Mouse (Mus musculus) heart, adult 2 months (tissue): ENCODE measurements around the gene Daam1.
"Not testable (repeated sequence)": the region's sequence is repeated elsewhere in the genome, so short reads cannot be mapped to it uniquely, and the experiment has no call there.

Source experiments
- CTCF ChIP-seq: fragments of 200-600 bp; IDR thresholded peaks from 2 replicates; pipeline ENCODE4 v1.8.1; 2022; ENCODE audit warnings: antibody characterized with exemption, mild to moderate bottlenecking, moderate library complexity
- EP300 ChIP-seq: fragments of 200-500 bp; IDR thresholded peaks from 2 replicates; pipeline ENCODE4 v1.6.1; 2011; ENCODE audit warnings: low read depth, low read length, control low read depth; ENCODE audit not compliant: insufficient read depth
- POLR2A ChIP-seq: fragments of 200-500 bp; IDR thresholded peaks from 2 replicates; pipeline ENCODE4 v1.6.1; 2011; ENCODE audit warnings: mild to moderate bottlenecking, low read depth, low read length, control low read depth; ENCODE audit not compliant: insufficient read depth

DNA sequence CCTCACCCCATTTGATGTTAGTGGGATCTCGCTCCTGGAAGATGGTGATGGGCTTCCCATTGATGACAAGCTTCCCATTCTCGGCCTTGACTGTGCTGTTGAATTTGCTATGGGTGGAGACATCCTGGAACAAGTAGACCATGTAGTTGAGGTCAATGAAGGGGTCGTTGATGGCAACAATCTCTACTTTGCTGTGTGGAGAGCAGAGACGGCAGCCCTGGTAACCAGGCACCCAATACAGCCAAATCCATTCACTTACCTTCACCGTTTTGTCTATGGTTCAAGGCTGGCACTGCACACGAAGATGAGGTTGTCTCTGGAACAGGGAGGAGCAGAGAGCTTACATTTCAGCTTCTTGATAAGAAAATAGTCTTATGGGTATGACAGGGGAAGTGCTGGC, 16.1 kb downstream of the Daam1 start:
- not testable (repeated sequence) for TF ChIP-seq CTCF, EP300, POLR2A
